In the genomic region with DNA sequence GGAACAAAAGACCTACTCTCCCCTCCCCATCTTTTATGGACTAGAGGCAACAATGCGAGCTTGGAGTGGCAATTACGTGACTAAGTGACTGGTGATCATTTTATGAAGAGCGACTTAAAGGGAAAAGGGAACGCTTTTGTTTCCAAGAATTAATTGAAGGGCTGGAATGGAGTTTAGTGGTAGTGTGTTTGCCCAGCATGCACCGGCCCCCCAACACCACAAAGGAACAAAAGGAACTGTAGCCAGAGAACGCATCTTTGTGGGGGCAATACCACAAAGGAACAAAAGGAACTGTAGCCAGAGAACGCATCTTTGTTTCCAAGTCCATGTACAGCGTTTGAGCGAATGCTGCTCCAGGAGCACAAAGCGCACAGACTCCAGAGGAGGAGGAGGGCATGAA, we compare ENCODE assay signal across 25 mouse cellular contexts.
DNase-seq lines count a peak whose midpoint lies in the region; ATAC-seq lines count a peak whose summit lies in the region.
"Had no signal": no experiment of that assay in that cellular context is flagged by ENCODE, and none has a peak within 500 bp of the region (broad histone marks: within the 10 kb centered on the region; RNA-seq: fewer than 3 reads in every experiment).

No protein-coding gene starts in this region.

- WGBS in forebrain, embryonic 10.5 days = 63% methylated on average over 10 of the region's 10 CpGs
- 8% methylated on average over 10 of the region's 10 CpGs for WGBS in forebrain, embryonic 16.5 days
- WGBS in neural tube, embryonic 11.5 days = 40% methylated on average over 10 of the region's 10 CpGs
- 21% methylated on average over 10 of the region's 10 CpGs for WGBS in hindbrain, embryonic 16.5 days

- no peak for DNase-seq in forebrain, embryonic 10.5 days (ENCODE audit: extremely low spot score, low spot score)
- DNase-seq in neural tube, embryonic 11.5 days (ENCODE audit: low spot score) = no peak
- DNase-seq in neural tube, embryonic 10.5 days (ENCODE audit: extremely low spot score, low spot score) = no peak
- no peak for DNase-seq in kidney, postnatal 10 days
- no peak for DNase-seq in kidney, postnatal 14 days
- no peak for DNase-seq in layer of hippocampus, postnatal 36 days
- DNase-seq: adrenal gland, adult 8-10 months; cerebellum, adult 11 months; cerebellum, postnatal 14 days; embryo, embryonic 11 days; heart, postnatal 36 days; lung, postnatal 14 days; right cerebral cortex, postnatal 25 days; thymus, postnatal 14 days had no signal

- peak overlapping the region; percentile 49 for H3K27ac ChIP-seq in forebrain, embryonic 10.5 days
- no peak overlapping the region for H3K27ac ChIP-seq in forebrain, embryonic 16.5 days (ENCODE audit: low read length)
- peak overlapping the region; percentile 42 for H3K27ac ChIP-seq in neural tube, embryonic 11.5 days (ENCODE audit: low read depth, low read length)
- H3K27ac ChIP-seq in hindbrain, embryonic 16.5 days (ENCODE audit: low read depth, low read length) = no peak overlapping the region; the same call in 1 of the 2 replicates
- H3K27ac ChIP-seq: heart, embryonic 13.5 days; kidney, embryonic 15.5 days; layer of hippocampus, adult 2 months; left cerebral cortex, adult 2 months; limb, embryonic 13.5 days; liver, embryonic 15.5 days had no signal

- no peak overlapping the region for H3K4me2 ChIP-seq in forebrain, embryonic 16.5 days (ENCODE audit: low read length)
- H3K4me2 ChIP-seq in neural tube, embryonic 11.5 days (ENCODE audit: low read depth) = no peak overlapping the region
- peak overlapping the region; percentile 8; the same call in 1 of the 2 replicates for H3K4me2 ChIP-seq in hindbrain, embryonic 16.5 days (ENCODE audit: low read length)
- H3K4me2 ChIP-seq: heart, embryonic 13.5 days; kidney, embryonic 15.5 days; limb, embryonic 13.5 days; liver, embryonic 15.5 days had no signal

- no peaks in the 10 kb centered on the region for H3K9me3 ChIP-seq in forebrain, embryonic 10.5 days
- H3K9me3 ChIP-seq in forebrain, embryonic 16.5 days (ENCODE audit: control insufficient read depth, low read length) = no peaks in the 10 kb centered on the region
- no peaks in the 10 kb centered on the region for H3K9me3 ChIP-seq in neural tube, embryonic 11.5 days (ENCODE audit: control insufficient read depth, low read length)
- no peaks in the 10 kb centered on the region for H3K9me3 ChIP-seq in hindbrain, embryonic 16.5 days (ENCODE audit: control insufficient read depth, low read length)
- H3K9me3 ChIP-seq: heart, embryonic 13.5 days; kidney, embryonic 15.5 days; limb, embryonic 13.5 days; liver, embryonic 15.5 days; megakaryocyte, embryonic 14.5 days had no signal

- no peak overlapping the region for H3K4me3 ChIP-seq in forebrain, embryonic 10.5 days
- H3K4me3 ChIP-seq in forebrain, embryonic 16.5 days (replicated peaks; ENCODE audit: low read length) = no peak overlapping the region
- H3K4me3 ChIP-seq in neural tube, embryonic 11.5 days (ENCODE audit: low read depth, low read length) = no peak overlapping the region
- H3K4me3 ChIP-seq in hindbrain, embryonic 16.5 days (ENCODE audit: low read length) = no peak overlapping the region
- H3K4me3 ChIP-seq: erythroblast, embryonic 14.5 days; heart, embryonic 13.5 days; kidney, embryonic 15.5 days; layer of hippocampus, adult 2 months; left cerebral cortex, adult 2 months; limb, embryonic 13.5 days; liver, embryonic 15.5 days; megakaryocyte, embryonic 14.5 days had no signal

- H3K4me1 ChIP-seq in forebrain, embryonic 10.5 days = peaks cover 54% of the 10 kb centered on the region
- H3K4me1 ChIP-seq in forebrain, embryonic 16.5 days (replicated peaks; ENCODE audit: control insufficient read depth, insufficient read depth, low read length) = peaks cover 18% of the 10 kb centered on the region
- peaks cover 5% of the 10 kb centered on the region for H3K4me1 ChIP-seq in neural tube, embryonic 11.5 days (ENCODE audit: control insufficient read depth, insufficient read depth, low read length)
- peaks cover 6% of the 10 kb centered on the region for H3K4me1 ChIP-seq in hindbrain, embryonic 16.5 days (ENCODE audit: control insufficient read depth, insufficient read depth, low read depth, low read length)

- no peak overlapping the region for H3K9ac ChIP-seq in forebrain, embryonic 16.5 days (replicated peaks; ENCODE audit: low read depth, low read length)
- no peak overlapping the region for H3K9ac ChIP-seq in neural tube, embryonic 11.5 days (ENCODE audit: low read length)
- no peak overlapping the region for H3K9ac ChIP-seq in hindbrain, embryonic 16.5 days (ENCODE audit: low read depth, low read length)
- H3K9ac ChIP-seq: heart, embryonic 13.5 days; kidney, embryonic 15.5 days; limb, embryonic 13.5 days; liver, embryonic 15.5 days had no signal

- ATAC-seq in forebrain, embryonic 16.5 days = no peak
- no peak for ATAC-seq in neural tube, embryonic 11.5 days (ENCODE audit: insufficient read depth, low FRiP score, low TSS enrichment)
- no peak for ATAC-seq in hindbrain, embryonic 16.5 days
- ATAC-seq: intestine, embryonic 16.5 days had no signal

- H3K36me3 ChIP-seq in forebrain, embryonic 10.5 days (replicated peaks) = no peaks in the 10 kb centered on the region; the same call in 1 of the 2 replicates
- H3K36me3 ChIP-seq in forebrain, embryonic 16.5 days (ENCODE audit: control insufficient read depth, insufficient read depth) = no peaks in the 10 kb centered on the region
- H3K36me3 ChIP-seq in neural tube, embryonic 11.5 days (ENCODE audit: control insufficient read depth, insufficient read depth, low read length) = no peaks in the 10 kb centered on the region
- H3K36me3 ChIP-seq in hindbrain, embryonic 16.5 days (ENCODE audit: control insufficient read depth, insufficient read depth, low read length) = no peaks in the 10 kb centered on the region
- H3K36me3 ChIP-seq: kidney, embryonic 15.5 days; limb, embryonic 13.5 days; liver, embryonic 15.5 days had no signal

- H3K27me3 ChIP-seq in forebrain, embryonic 10.5 days (ENCODE audit: poor library complexity, severe bottlenecking) = no peaks in the 10 kb centered on the region
- H3K27me3 ChIP-seq in forebrain, embryonic 16.5 days (replicated peaks; ENCODE audit: control insufficient read depth, insufficient read depth, low read length) = no peaks in the 10 kb centered on the region
- H3K27me3 ChIP-seq in neural tube, embryonic 11.5 days (ENCODE audit: control insufficient read depth, insufficient read depth, low read length) = no peaks in the 10 kb centered on the region
- no peaks in the 10 kb centered on the region for H3K27me3 ChIP-seq in hindbrain, embryonic 16.5 days (replicated peaks; ENCODE audit: control insufficient read depth, insufficient read depth, low read length)
- H3K27me3 ChIP-seq: heart, embryonic 13.5 days; kidney, embryonic 15.5 days; limb, embryonic 13.5 days; liver, embryonic 15.5 days had no signal

Comparison
In these comparisons a context has a peak if more than half of its experiments do, and no peak if none do; other contexts are left out.
1. H3K27ac ChIP-seq: peak in forebrain, embryonic 10.5 days (single experiment) and neural tube, embryonic 11.5 days (single experiment); none in forebrain, embryonic 16.5 days (single experiment) and hindbrain, embryonic 16.5 days (single experiment).